Mouse (Mus musculus): ENCODE measurements at regions not wholly inside any gene's neighbourhood (a gene's known extent, or its start where the extent isn't known, plus 50 kb on each side); places are given as distances from the start of the nearest gene placed in this dataset.

DNA sequence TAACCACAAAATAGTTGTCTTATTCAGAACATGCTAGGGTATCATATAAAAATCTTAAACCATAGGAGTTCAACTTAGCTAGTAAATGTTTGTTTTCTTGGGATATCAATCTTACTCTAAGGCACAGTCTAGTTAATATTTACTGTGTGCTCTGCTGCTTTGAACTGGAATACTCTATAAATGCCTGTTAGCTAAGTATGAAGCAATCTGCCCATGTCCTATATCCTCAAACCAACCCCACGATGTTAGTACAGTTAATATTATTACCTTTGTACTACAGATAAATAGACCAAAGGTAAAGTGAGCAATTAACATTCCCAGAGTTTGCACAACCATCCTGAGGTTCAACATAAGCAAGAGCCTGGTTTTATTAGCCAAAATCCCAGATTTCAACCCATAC lies 145.7 kb upstream of the Ednrb start:
- Histone ChIP-seq H3K27me3 (replicated peaks) (no peaks in the 10 kb centered on the region), H3K4me1 (no peaks in the 10 kb centered on the region), H3K27ac (replicated peaks) (no peak overlapping the region), H3K36me3 (no peaks in the 10 kb centered on the region), H3K4me2 (no peak overlapping the region), H3K9ac (no peak overlapping the region), H3K4me3 (no peak overlapping the region), H3K9me3 (no peaks in the 10 kb centered on the region)
- 74% methylated on average over 1 of the region's 1 CpGs for WGBS
- ATAC-seq (ENCODE audit: extremely low read depth, insufficient number of reproducible peaks, low FRiP score, low TSS enrichment): no peak

GRCm38 (mm10) chr14:103987266-103987665 lies 143.1 kb upstream of the Ednrb start:
- Histone ChIP-seq H3K4me1 (no peaks in the 10 kb centered on the region), H3K27ac (replicated peaks) (no peak overlapping the region), H3K4me2 (no peak overlapping the region), H3K36me3 (no peaks in the 10 kb centered on the region), H3K4me3 (no peak overlapping the region), H3K9ac (no peak overlapping the region), H3K27me3 (replicated peaks) (no peaks in the 10 kb centered on the region), H3K9me3 (no peaks in the 10 kb centered on the region)
- WGBS: 75% methylated on average over 3 of the region's 3 CpGs
- ATAC-seq (ENCODE audit: extremely low read depth, insufficient number of reproducible peaks, low FRiP score, low TSS enrichment): no peak

- Histone ChIP-seq H3K4me3 (no peak overlapping the region), H3K9ac (no peak overlapping the region), H3K27me3 (replicated peaks) (no peaks in the 10 kb centered on the region), H3K9me3 (no peaks in the 10 kb centered on the region), H3K4me1 (no peaks in the 10 kb centered on the region), H3K4me2 (no peak overlapping the region), H3K27ac (replicated peaks) (no peak overlapping the region), H3K36me3 (no peaks in the 10 kb centered on the region)
- WGBS: 87% methylated on average over 5 of the region's 5 CpGs
- ATAC-seq (ENCODE audit: extremely low read depth, insufficient number of reproducible peaks, low FRiP score, low TSS enrichment): no peak
Observed at GRCm38 (mm10) chr14:103984349-103984748, 140.1 kb upstream of the Ednrb start.

- Histone ChIP-seq H3K9me3 (no peaks in the 10 kb centered on the region), H3K27me3 (replicated peaks) (no peaks in the 10 kb centered on the region), H3K4me3 (no peak overlapping the region), H3K9ac (no peak overlapping the region), H3K4me1 (peaks cover 4% of the 10 kb centered on the region; the same call in 1 of the 2 replicates), H3K27ac (replicated peaks) (no peak overlapping the region), H3K36me3 (no peaks in the 10 kb centered on the region), H3K4me2 (no peak overlapping the region)
- no peak for ATAC-seq (ENCODE audit: extremely low read depth, insufficient number of reproducible peaks, low FRiP score, low TSS enrichment)
- WGBS: 64% methylated on average over 2 of the region's 2 CpGs
Observed at GRCm38 (mm10) chr14:103978808-103979207, 134.6 kb upstream of the Ednrb start.

- Histone ChIP-seq H3K36me3 (no peaks in the 10 kb centered on the region), H3K4me2 (no peak overlapping the region), H3K4me3 (no peak overlapping the region), H3K27ac (replicated peaks) (peak overlapping the region; percentile 39; the same call in 1 of the 2 replicates), H3K4me1 (peaks cover 4% of the 10 kb centered on the region; the same call in 1 of the 2 replicates), H3K9me3 (no peaks in the 10 kb centered on the region), H3K9ac (no peak overlapping the region), H3K27me3 (replicated peaks) (no peaks in the 10 kb centered on the region)
- no peak for ATAC-seq (ENCODE audit: extremely low read depth, insufficient number of reproducible peaks, low FRiP score, low TSS enrichment)
- 33% methylated on average over 2 of the region's 2 CpGs for WGBS
Observed at GRCm38 (mm10) chr14:103977769-103978168, 133.6 kb upstream of the Ednrb start.

GRCm38 (mm10) chr14:103973955-103974354 lies 129.8 kb upstream of the Ednrb start:
- H3K9me3 ChIP-seq: no peaks in the 10 kb centered on the region
- H3K4me3 ChIP-seq: no peak overlapping the region
- peaks cover 4% of the 10 kb centered on the region; the same call in 1 of the 2 replicates for H3K4me1 ChIP-seq
- WGBS: 75% methylated on average over 4 of the region's 4 CpGs
- no peak overlapping the region for H3K27ac ChIP-seq (replicated peaks)
- no peak for ATAC-seq (ENCODE audit: extremely low read depth, insufficient number of reproducible peaks, low FRiP score, low TSS enrichment)
- no peaks in the 10 kb centered on the region for H3K27me3 ChIP-seq (replicated peaks)
- H3K9ac ChIP-seq: no peak overlapping the region
- no peak overlapping the region for H3K4me2 ChIP-seq
- H3K36me3 ChIP-seq: no peaks in the 10 kb centered on the region

DNA sequence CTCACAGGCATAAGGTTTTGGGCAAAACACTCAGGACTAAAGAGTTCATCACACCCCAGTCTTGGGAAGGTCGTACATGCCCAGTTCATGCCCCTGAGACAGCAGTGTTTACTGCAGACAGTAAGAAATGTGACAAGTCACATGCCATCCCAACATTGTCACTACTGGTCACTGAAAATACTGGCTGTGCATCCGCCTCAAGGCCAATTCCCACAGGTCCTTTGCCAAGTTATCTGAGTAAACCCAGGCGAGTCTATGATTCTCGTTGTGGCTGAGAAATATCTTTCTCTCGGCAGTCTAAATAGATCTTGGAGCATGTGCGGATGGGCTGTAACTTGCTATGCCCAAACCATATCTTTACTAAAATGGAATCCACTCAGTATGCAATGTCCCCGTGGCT lies 128.9 kb upstream of the Ednrb start:
- H3K27me3 ChIP-seq (replicated peaks): no peaks in the 10 kb centered on the region
- H3K9me3 ChIP-seq: no peaks in the 10 kb centered on the region
- 61% methylated on average over 7 of the region's 7 CpGs for WGBS
- H3K36me3 ChIP-seq: no peaks in the 10 kb centered on the region
- ATAC-seq (ENCODE audit: extremely low read depth, insufficient number of reproducible peaks, low FRiP score, low TSS enrichment): no peak
- no peak overlapping the region for H3K4me2 ChIP-seq
- H3K4me3 ChIP-seq: no peak overlapping the region
- H3K27ac ChIP-seq (replicated peaks): no peak overlapping the region
- no peak overlapping the region for H3K9ac ChIP-seq
- peaks cover 4% of the 10 kb centered on the region; the same call in 1 of the 2 replicates for H3K4me1 ChIP-seq

DNA sequence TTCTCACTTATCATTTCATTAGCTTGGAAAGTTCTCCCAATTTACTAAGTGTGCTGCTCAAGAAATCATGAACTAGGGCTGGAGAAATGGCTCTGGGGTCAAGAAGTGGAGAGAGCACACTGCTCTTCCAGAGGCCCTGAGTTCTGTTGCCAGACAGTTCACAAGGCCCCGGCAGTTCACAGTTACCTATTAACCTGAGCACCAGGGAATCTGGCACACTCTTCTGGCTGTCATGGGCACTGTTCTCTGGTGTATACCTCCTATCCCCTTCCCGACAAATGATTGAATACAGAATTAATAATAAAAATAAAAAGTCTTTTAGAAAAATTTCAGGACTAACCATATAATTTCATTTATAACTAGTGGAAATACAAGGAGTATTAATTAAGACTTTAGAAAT lies 125.1 kb upstream of the Ednrb start:
- Histone ChIP-seq H3K9ac (no peak overlapping the region), H3K27me3 (replicated peaks) (no peaks in the 10 kb centered on the region), H3K4me2 (no peak overlapping the region), H3K36me3 (no peaks in the 10 kb centered on the region), H3K9me3 (no peaks in the 10 kb centered on the region), H3K4me1 (no peaks in the 10 kb centered on the region), H3K27ac (replicated peaks) (no peak overlapping the region), H3K4me3 (no peak overlapping the region)
- 68% methylated on average over 2 of the region's 2 CpGs for whole genome bisulfite sequencing
- ATAC-seq (ENCODE audit: extremely low read depth, insufficient number of reproducible peaks, low FRiP score, low TSS enrichment): no peak

DNA sequence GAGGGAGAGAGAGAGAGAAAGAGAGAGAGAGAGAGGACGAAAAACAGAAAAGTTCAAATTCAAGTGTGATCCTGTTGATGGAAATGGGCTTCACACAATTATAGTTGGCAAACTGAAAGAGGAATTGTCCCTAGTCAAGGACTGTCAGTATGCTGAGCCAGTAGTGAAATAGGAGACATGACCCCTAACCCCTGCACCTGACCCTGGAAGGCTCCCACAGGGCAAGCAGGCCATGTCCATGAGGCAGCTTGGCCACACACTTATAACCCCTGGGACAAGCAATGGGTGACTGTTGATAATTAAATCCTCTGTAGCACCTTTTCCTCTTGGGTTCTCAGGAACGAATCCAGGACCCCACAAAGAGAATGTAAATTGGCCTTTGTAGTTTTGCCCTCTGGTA lies 122.1 kb upstream of the Ednrb start:
- no peaks in the 10 kb centered on the region for H3K9me3 ChIP-seq
- no peaks in the 10 kb centered on the region for H3K27me3 ChIP-seq (replicated peaks)
- no peaks in the 10 kb centered on the region for H3K36me3 ChIP-seq
- H3K9ac ChIP-seq: no peak overlapping the region
- no peak overlapping the region for H3K4me2 ChIP-seq
- 74% methylated on average over 2 of the region's 2 CpGs for WGBS
- no peaks in the 10 kb centered on the region for H3K4me1 ChIP-seq
- H3K4me3 ChIP-seq: no peak overlapping the region
- ATAC-seq (ENCODE audit: extremely low read depth, insufficient number of reproducible peaks, low FRiP score, low TSS enrichment): no peak
- H3K27ac ChIP-seq (replicated peaks): no peak overlapping the region

DNA sequence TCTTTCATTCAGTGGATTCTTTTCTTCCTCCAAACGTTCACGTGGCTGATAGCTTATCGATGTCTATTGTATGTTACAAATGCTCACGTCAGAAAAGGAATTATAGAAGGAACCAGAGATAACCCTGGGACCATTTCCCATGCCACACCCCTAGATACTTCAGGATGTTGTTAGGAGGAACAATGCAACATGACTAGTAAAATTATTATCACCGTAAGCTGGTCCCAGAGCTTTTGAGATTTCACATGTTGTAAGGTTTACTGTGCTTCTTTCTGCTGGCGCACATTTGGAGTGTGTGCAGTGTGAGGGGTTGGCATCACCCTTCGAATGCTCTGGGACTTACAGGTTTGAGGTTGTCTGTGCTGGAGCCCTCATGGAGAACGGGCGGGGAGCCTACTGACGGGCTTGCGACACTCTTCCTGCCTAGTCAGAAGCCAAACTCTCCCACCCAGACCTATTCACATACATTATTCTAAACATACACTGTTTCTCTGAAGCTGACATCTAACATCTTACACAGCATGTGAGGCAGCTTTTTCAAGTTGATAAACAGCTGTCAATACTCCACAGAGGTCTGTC lies 118.2 kb upstream of the Ednrb start:
- WGBS: 62% methylated on average over 11 of the region's 11 CpGs
- 0 out of 2 replicates have a peak overlapping the region, but pooled peaks have one; percentile 54 for H3K27ac ChIP-seq (replicated peaks)

DNA sequence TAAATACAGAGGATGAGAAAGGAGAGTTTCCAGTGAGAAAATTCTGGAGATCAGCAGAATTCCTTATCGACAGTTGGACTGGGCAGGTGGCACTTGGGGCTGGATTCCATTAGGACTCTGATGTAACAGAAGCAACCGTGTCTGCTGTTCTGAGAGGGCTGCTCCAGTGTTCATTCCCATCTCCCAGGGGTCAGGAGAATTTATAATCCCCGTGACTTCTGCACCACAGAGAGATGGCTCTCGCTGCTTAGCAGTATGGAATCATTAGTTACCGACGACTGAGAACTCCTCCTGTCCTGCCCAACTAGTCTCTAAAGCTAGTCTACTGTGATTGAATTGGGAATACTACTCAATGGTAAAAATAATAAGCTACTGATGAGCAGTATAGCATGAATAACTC lies 107.7 kb upstream of the Ednrb start:
- 75% methylated on average over 6 of the region's 6 CpGs for WGBS
- no peak for ATAC-seq (ENCODE audit: extremely low read depth, insufficient number of reproducible peaks, low FRiP score, low TSS enrichment)

More for the DNA sequence above, 118.2 kb upstream of the Ednrb start:
- no peaks in the 10 kb centered on the region for H3K27me3 ChIP-seq (replicated peaks)
- no peak overlapping the region for H3K4me2 ChIP-seq
- no peak overlapping the region for H3K9ac ChIP-seq
- no peak for ATAC-seq (ENCODE audit: extremely low read depth, insufficient number of reproducible peaks, low FRiP score, low TSS enrichment)
- H3K36me3 ChIP-seq: no peaks in the 10 kb centered on the region
- H3K4me1 ChIP-seq: no peaks in the 10 kb centered on the region
- H3K4me3 ChIP-seq: no peak overlapping the region
- H3K9me3 ChIP-seq: no peaks in the 10 kb centered on the region

GRCm38 (mm10) chr14:103949950-103950349 lies 105.7 kb upstream of the Ednrb start:
- H3K27me3 ChIP-seq (replicated peaks): no peaks in the 10 kb centered on the region
- H3K9ac ChIP-seq: no peak overlapping the region
- H3K4me3 ChIP-seq: no peak overlapping the region
- ATAC-seq (ENCODE audit: extremely low read depth, insufficient number of reproducible peaks, low FRiP score, low TSS enrichment): no peak
- no peak overlapping the region for H3K27ac ChIP-seq (replicated peaks)
- no peaks in the 10 kb centered on the region for H3K9me3 ChIP-seq
- no peak overlapping the region for H3K4me2 ChIP-seq
- WGBS: 66% methylated on average over 6 of the region's 6 CpGs
- H3K4me1 ChIP-seq: peaks cover 11% of the 10 kb centered on the region
- H3K36me3 ChIP-seq: no peaks in the 10 kb centered on the region

More for the DNA sequence above, 107.7 kb upstream of the Ednrb start:
- Histone ChIP-seq H3K27me3 (replicated peaks) (no peaks in the 10 kb centered on the region), H3K4me1 (0 out of 2 replicates have a peak, but pooled peaks cover 3% of the 10 kb centered on the region), H3K27ac (replicated peaks) (no peak overlapping the region), H3K36me3 (no peaks in the 10 kb centered on the region), H3K4me2 (no peak overlapping the region), H3K9ac (no peak overlapping the region), H3K4me3 (no peak overlapping the region), H3K9me3 (no peaks in the 10 kb centered on the region)
